Mouse (Mus musculus): ENCODE data around the gene Prelid1. TPM values are rescaled to one million over a fixed set of nuclear protein-coding genes. Genes with fewer than 3 reads are reported as not detected.

The Prelid1 gene
- polyA plus RNA-seq, 1 experiment: 499 TPM

DNA sequence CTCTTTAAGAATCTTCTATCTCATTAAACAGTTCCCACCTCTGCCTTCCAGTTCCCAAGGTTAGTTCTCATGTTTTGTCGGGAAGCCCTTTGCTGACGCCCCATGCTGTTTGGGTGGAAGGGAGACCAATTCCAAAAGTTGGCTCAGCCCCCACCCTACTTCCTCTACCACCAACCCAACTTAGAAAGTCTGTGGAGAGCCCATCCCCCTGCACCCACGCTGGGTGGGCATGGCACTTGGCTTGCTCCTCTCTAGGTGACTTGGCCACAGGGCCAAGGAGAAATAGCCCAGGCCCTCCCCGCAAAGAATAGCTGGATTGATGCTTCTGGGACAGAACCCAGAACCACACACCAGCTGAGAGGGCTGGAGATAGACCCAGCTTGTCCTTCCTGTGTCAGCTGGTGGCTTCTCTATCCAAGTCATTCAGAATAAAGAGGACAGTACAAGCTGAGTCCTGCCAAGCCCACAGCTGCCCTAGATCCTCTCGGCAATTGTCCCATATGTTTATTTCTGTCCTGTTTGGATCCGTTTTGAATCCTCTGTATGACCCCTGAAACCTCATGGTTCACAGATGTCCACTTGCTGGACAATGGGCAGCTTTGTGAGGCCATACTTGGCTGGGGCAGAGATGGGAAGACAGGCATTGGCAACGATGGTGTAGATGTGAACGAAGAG lies 50.8 kb downstream of the Prelid1 start:
- H3K79me2 ChIP-seq (ENCODE audit: control insufficient read depth, insufficient read depth): no peaks in the 10 kb centered on the region
- TF ChIP-seq MYOD1 (IDR thresholded peaks at IDR 0.05; ENCODE audit: control insufficient read depth, insufficient read length, low read depth) (no peak), FOSL1 (IDR thresholded peaks at IDR 0.05; ENCODE audit: insufficient read depth, low read length, poor library complexity, severe bottlenecking) (no peak), MYOG (IDR thresholded peaks at IDR 0.05; ENCODE audit: control insufficient read depth, extremely low read depth, insufficient read length) (no peak), CEBPB (IDR thresholded peaks at IDR 0.05; ENCODE audit: low read depth) (no peak), USF1 (IDR thresholded peaks at IDR 0.05; ENCODE audit: low read depth) (no peak), MAX (IDR thresholded peaks at IDR 0.05) (no peak), CTCF (IDR thresholded peaks at IDR 0.05; ENCODE audit: control insufficient read depth, insufficient read depth, insufficient read length) (no peak)
- no peak overlapping the region for H3K4me3 ChIP-seq (ENCODE audit: insufficient read depth, poor library complexity, severe bottlenecking)
- no peak overlapping the region for H3ac ChIP-seq (ENCODE audit: control insufficient read depth, insufficient read length, low read depth)
- H3K36me3 ChIP-seq (ENCODE audit: control insufficient read depth, insufficient read depth): no peaks in the 10 kb centered on the region
- H3K79me3 ChIP-seq (ENCODE audit: low read depth): no peaks in the 10 kb centered on the region
- peaks cover 50% of the 10 kb centered on the region for H3K27me3 ChIP-seq (ENCODE audit: control insufficient read depth, insufficient read depth, insufficient read length)

- no peak overlapping the region for H3K4me3 ChIP-seq (ENCODE audit: insufficient read depth, poor library complexity, severe bottlenecking)
- TF ChIP-seq MAX (IDR thresholded peaks at IDR 0.05) (no peak), MYOG (IDR thresholded peaks at IDR 0.05; ENCODE audit: control insufficient read depth, extremely low read depth, insufficient read length) (no peak), FOSL1 (IDR thresholded peaks at IDR 0.05; ENCODE audit: insufficient read depth, low read length, poor library complexity, severe bottlenecking) (no peak), MYOD1 (IDR thresholded peaks at IDR 0.05; ENCODE audit: control insufficient read depth, insufficient read length, low read depth) (no peak)
- peaks cover 53% of the 10 kb centered on the region for H3K27me3 ChIP-seq (ENCODE audit: control insufficient read depth, insufficient read depth, insufficient read length)
- H3K79me3 ChIP-seq (ENCODE audit: low read depth): no peaks in the 10 kb centered on the region
- no peak overlapping the region for H3ac ChIP-seq (ENCODE audit: control insufficient read depth, insufficient read length, low read depth)
- no peaks in the 10 kb centered on the region for H3K79me2 ChIP-seq (ENCODE audit: control insufficient read depth, insufficient read depth)
- no peaks in the 10 kb centered on the region for H3K36me3 ChIP-seq (ENCODE audit: control insufficient read depth, insufficient read depth)
Observed at GRCm38 (mm10) chr13:55371740-55372139, 51.4 kb downstream of the Prelid1 start.

GRCm38 (mm10) chr13:55374206-55374924 lies 54.1 kb downstream of the Prelid1 start:
- TF ChIP-seq MAX (IDR thresholded peaks at IDR 0.05): no peak
- no peak for TF ChIP-seq FOSL1 (IDR thresholded peaks at IDR 0.05; ENCODE audit: insufficient read depth, low read length, poor library complexity, severe bottlenecking)
- TF ChIP-seq MYOD1 (IDR thresholded peaks at IDR 0.05; ENCODE audit: control insufficient read depth, insufficient read length, low read depth): no peak
- TF ChIP-seq USF1 (IDR thresholded peaks at IDR 0.05; ENCODE audit: low read depth): no peak
- no peak for TF ChIP-seq CEBPB (IDR thresholded peaks at IDR 0.05; ENCODE audit: low read depth)
- no peak for TF ChIP-seq CTCF (IDR thresholded peaks at IDR 0.05; ENCODE audit: control insufficient read depth, insufficient read depth, insufficient read length)
- no peak for TF ChIP-seq MYOG (IDR thresholded peaks at IDR 0.05; ENCODE audit: control insufficient read depth, extremely low read depth, insufficient read length)
- no peak overlapping the region for H3K4me3 ChIP-seq (ENCODE audit: insufficient read depth, poor library complexity, severe bottlenecking)
- no peaks in the 10 kb centered on the region for H3K79me3 ChIP-seq (ENCODE audit: low read depth)
- no peaks in the 10 kb centered on the region for H3K79me2 ChIP-seq (ENCODE audit: control insufficient read depth, insufficient read depth)
- no peaks in the 10 kb centered on the region for H3K36me3 ChIP-seq (ENCODE audit: control insufficient read depth, insufficient read depth)
- H3ac ChIP-seq (ENCODE audit: control insufficient read depth, insufficient read length, low read depth): no peak overlapping the region
- peaks cover 75% of the 10 kb centered on the region for H3K27me3 ChIP-seq (ENCODE audit: control insufficient read depth, insufficient read depth, insufficient read length)

Other genes with a start within 250 kb of the Prelid1 start
- 9.6 TPM for gene Uimc1, start 220.2 kb upstream of the Prelid1 start, polyA plus RNA-seq (2012; fragmentation: generic; extraction: Trizol)
- 39.1 TPM for gene Zfp346, start 215.2 kb upstream of the Prelid1 start, polyA plus RNA-seq (2012; fragmentation: generic; extraction: Trizol)
- not detected for gene Gm17617, start 187.0 kb upstream of the Prelid1 start, polyA plus RNA-seq (2012; fragmentation: generic; extraction: Trizol)
- 2.8 TPM for gene Fgfr4, start 167.9 kb upstream of the Prelid1 start, polyA plus RNA-seq (2012; fragmentation: generic; extraction: Trizol)
- 10.5 TPM for gene Nsd1, start 110.7 kb upstream of the Prelid1 start, polyA plus RNA-seq (2012; fragmentation: generic; extraction: Trizol)
- gene Rab24, start 1.4 kb downstream of the Prelid1 start, polyA plus RNA-seq (2012; fragmentation: generic; extraction: Trizol): 54.3 TPM
- gene Mxd3, start 9.3 kb downstream of the Prelid1 start, polyA plus RNA-seq (2012; fragmentation: generic; extraction: Trizol): 49.8 TPM
- 81.4 TPM for gene Lman2, start 42.3 kb downstream of the Prelid1 start, polyA plus RNA-seq (2012; fragmentation: generic; extraction: Trizol)
- 0.08 TPM for gene Rgs14, start 49.2 kb downstream of the Prelid1 start, polyA plus RNA-seq (2012; fragmentation: generic; extraction: Trizol)
- gene Slc34a1, start 77.7 kb downstream of the Prelid1 start, polyA plus RNA-seq (2012; fragmentation: generic; extraction: Trizol): not detected
- not detected for gene Pfn3, start 94.7 kb downstream of the Prelid1 start, polyA plus RNA-seq (2012; fragmentation: generic; extraction: Trizol)
- gene F12, start 106.3 kb downstream of the Prelid1 start, polyA plus RNA-seq (2012; fragmentation: generic; extraction: Trizol): not detected
- gene Grk6, start 124.6 kb downstream of the Prelid1 start, polyA plus RNA-seq (2012; fragmentation: generic; extraction: Trizol): 81.9 TPM
- 10.8 TPM for gene Prr7, start 143.8 kb downstream of the Prelid1 start, polyA plus RNA-seq (2012; fragmentation: generic; extraction: Trizol)
- gene Dbn1, start 167.6 kb downstream of the Prelid1 start, polyA plus RNA-seq (2012; fragmentation: generic; extraction: Trizol): 87.7 TPM
- 344 TPM for gene Pdlim7, start 193.2 kb downstream of the Prelid1 start, polyA plus RNA-seq (2012; fragmentation: generic; extraction: Trizol)
- 0.83 TPM for gene Dok3, start 208.8 kb downstream of the Prelid1 start, polyA plus RNA-seq (2012; fragmentation: generic; extraction: Trizol)
- gene Ddx41, start 216.2 kb downstream of the Prelid1 start, polyA plus RNA-seq (2012; fragmentation: generic; extraction: Trizol): 65.4 TPM